Mouse (Mus musculus) macrophage (primary cell): ENCODE measurements around the gene Rbpj. TPM values are rescaled to one million over a fixed set of nuclear protein-coding genes. Genes with fewer than 3 reads are reported as not detected.
A peak's percentile ranks its signal among the peaks of the same experiment; 100 is the strongest.

Experiments used
- H3K27ac ChIP-seq: fragments of 350-480 bp; formaldehyde crosslinking; 2 replicates; pipeline ENCODE4 v1.9.0; 2021
- H3K36me3 ChIP-seq: fragments of 350-480 bp; formaldehyde crosslinking; 2 replicates; pipeline ENCODE4 v1.9.0; 2021; ENCODE audit errors: inconsistent target
- H3K4me3 ChIP-seq: fragments of 350-480 bp; formaldehyde crosslinking; 2 replicates; pipeline ENCODE4 v1.9.0; 2021; ENCODE audit errors: inconsistent target
- H3K79me2 ChIP-seq: fragments of 350-480 bp; formaldehyde crosslinking; 2 replicates; pipeline ENCODE4 v1.9.0; 2021; ENCODE audit errors: inconsistent target
- WGBS: methylation state at CpG from one replicate; pipeline ENCODE4 v1.1.7; 2026; ENCODE audit warnings: inconsistent platforms; ENCODE audit not compliant: missing documents; 5-methylcytosine and 5-hydroxymethylcytosine counted together
- polyA plus RNA-seq: library from polyadenylated mRNA; stranded (reverse); fragments of 250-400 nt; gene quantifications from 3 replicates; pipeline ENCODE4 v1.2.4, GENCODE M21; 2018; ENCODE audit warnings: inconsistent platforms

Rbpj gene
- polyA plus RNA-seq, 1 experiment from 2014 or later: 31.2 TPM

GRCm38 (mm10) chr5:53455459-53455858 is 10.5 kb upstream of the Rbpj start:
- no peak overlapping the region for H3K4me3 ChIP-seq
- no peaks in the 10 kb centered on the region for H3K79me2 ChIP-seq
- 96% methylated on average over 5 of the region's 5 CpGs for WGBS
- peak overlapping the region; percentile 92 for H3K27ac ChIP-seq
- H3K36me3 ChIP-seq: no peaks in the 10 kb centered on the region

GRCm38 (mm10) chr5:53460196-53460595 is 5.8 kb upstream of the Rbpj start:
- H3K4me3 ChIP-seq: no peak overlapping the region
- H3K27ac ChIP-seq: peak overlapping the region; percentile 22; the same call in 1 of the 2 replicates
- H3K79me2 ChIP-seq: no peaks in the 10 kb centered on the region
- WGBS: 71% methylated on average over 5 of the region's 5 CpGs
- H3K36me3 ChIP-seq: no peaks in the 10 kb centered on the region

- H3K27ac ChIP-seq: no peak overlapping the region
- H3K79me2 ChIP-seq: no peaks in the 10 kb centered on the region
- H3K4me3 ChIP-seq: no peak overlapping the region
- WGBS: 91% methylated on average over 11 of the region's 11 CpGs
- H3K36me3 ChIP-seq: no peaks in the 10 kb centered on the region
Observed at GRCm38 (mm10) chr5:53463098-53464018, 2.6 kb upstream of the Rbpj start.

GRCm38 (mm10) chr5:53466422-53467333 is 726 bp downstream of the Rbpj start:
- no peaks in the 10 kb centered on the region for H3K79me2 ChIP-seq
- no peaks in the 10 kb centered on the region for H3K36me3 ChIP-seq
- H3K4me3 ChIP-seq: no peak overlapping the region
- WGBS: 85% methylated on average over 16 of the region's 16 CpGs
- H3K27ac ChIP-seq: no peak overlapping the region

GRCm38 (mm10) chr5:53467602-53468001 is 1.6 kb downstream of the Rbpj start:
- Histone ChIP-seq H3K4me3 (no peak overlapping the region), H3K79me2 (no peaks in the 10 kb centered on the region), H3K36me3 (no peaks in the 10 kb centered on the region), H3K27ac (no peak overlapping the region)
- 89% methylated on average over 9 of the region's 9 CpGs for WGBS

- 73% methylated on average over 5 of the region's 8 CpGs for WGBS
- H3K79me2 ChIP-seq: no peaks in the 10 kb centered on the region
- no peaks in the 10 kb centered on the region for H3K36me3 ChIP-seq
- H3K4me3 ChIP-seq: no peak overlapping the region
- no peak overlapping the region for H3K27ac ChIP-seq
Observed at GRCm38 (mm10) chr5:53468366-53468765, 2.4 kb downstream of the Rbpj start.

GRCm38 (mm10) chr5:53469098-53469776 is 3.3 kb downstream of the Rbpj start:
- Histone ChIP-seq H3K36me3 (no peaks in the 10 kb centered on the region), H3K4me3 (no peak overlapping the region), H3K27ac (no peak overlapping the region), H3K79me2 (no peaks in the 10 kb centered on the region)
- 88% methylated on average over 6 of the region's 6 CpGs for WGBS

GRCm38 (mm10) chr5:53469777-53470131 is 3.8 kb downstream of the Rbpj start:
- Histone ChIP-seq H3K4me3 (no peak overlapping the region), H3K36me3 (no peaks in the 10 kb centered on the region), H3K27ac (no peak overlapping the region), H3K79me2 (no peaks in the 10 kb centered on the region)
- 84% methylated on average over 9 of the region's 9 CpGs for WGBS

- H3K4me3 ChIP-seq: no peak overlapping the region
- no peaks in the 10 kb centered on the region for H3K79me2 ChIP-seq
- WGBS: 78% methylated on average over 16 of the region's 16 CpGs
- no peaks in the 10 kb centered on the region for H3K36me3 ChIP-seq
- no peak overlapping the region for H3K27ac ChIP-seq
Observed at GRCm38 (mm10) chr5:53470141-53471079, 4.5 kb downstream of the Rbpj start.

GRCm38 (mm10) chr5:53472485-53472884 is 6.5 kb downstream of the Rbpj start:
- Histone ChIP-seq H3K36me3 (no peaks in the 10 kb centered on the region), H3K79me2 (no peaks in the 10 kb centered on the region), H3K4me3 (no peak overlapping the region), H3K27ac (no peak overlapping the region)
- 98% methylated on average over 9 of the region's 11 CpGs for WGBS

- Histone ChIP-seq H3K79me2 (no peaks in the 10 kb centered on the region), H3K27ac (no peak overlapping the region), H3K4me3 (no peak overlapping the region), H3K36me3 (no peaks in the 10 kb centered on the region)
- 99% methylated on average over 6 of the region's 6 CpGs for whole genome bisulfite sequencing
Observed at GRCm38 (mm10) chr5:53479161-53479560, 13.2 kb downstream of the Rbpj start.

GRCm38 (mm10) chr5:53479891-53480290 is 13.9 kb downstream of the Rbpj start:
- H3K79me2 ChIP-seq: no peaks in the 10 kb centered on the region
- H3K4me3 ChIP-seq: no peak overlapping the region
- WGBS: 88% methylated on average over 5 of the region's 5 CpGs
- no peak overlapping the region for H3K27ac ChIP-seq
- H3K36me3 ChIP-seq: no peaks in the 10 kb centered on the region

- H3K27ac ChIP-seq: no peak overlapping the region
- 100% methylated on average over 2 of the region's 2 CpGs for WGBS
Observed at GRCm38 (mm10) chr5:53481021-53481420, 15.1 kb downstream of the Rbpj start.

More at GRCm38 (mm10) chr5:53481021-53481420, 15.1 kb downstream of the Rbpj start:
- no peaks in the 10 kb centered on the region for H3K36me3 ChIP-seq
- H3K4me3 ChIP-seq: no peak overlapping the region
- no peaks in the 10 kb centered on the region for H3K79me2 ChIP-seq
